Mouse (Mus musculus) heart, adult 9 months (tissue): ENCODE results near the gene Chst2.
A peak's percentile ranks its signal among the peaks of the same experiment; 100 is the strongest.

Experiments used
- DNase-seq, 2 experiments: peaks; one replicate each; pipeline ENCODE4 v3.0.0; 2022; ENCODE audit warnings: low spot score in 2 of 2

Gene Chst2

DNA sequence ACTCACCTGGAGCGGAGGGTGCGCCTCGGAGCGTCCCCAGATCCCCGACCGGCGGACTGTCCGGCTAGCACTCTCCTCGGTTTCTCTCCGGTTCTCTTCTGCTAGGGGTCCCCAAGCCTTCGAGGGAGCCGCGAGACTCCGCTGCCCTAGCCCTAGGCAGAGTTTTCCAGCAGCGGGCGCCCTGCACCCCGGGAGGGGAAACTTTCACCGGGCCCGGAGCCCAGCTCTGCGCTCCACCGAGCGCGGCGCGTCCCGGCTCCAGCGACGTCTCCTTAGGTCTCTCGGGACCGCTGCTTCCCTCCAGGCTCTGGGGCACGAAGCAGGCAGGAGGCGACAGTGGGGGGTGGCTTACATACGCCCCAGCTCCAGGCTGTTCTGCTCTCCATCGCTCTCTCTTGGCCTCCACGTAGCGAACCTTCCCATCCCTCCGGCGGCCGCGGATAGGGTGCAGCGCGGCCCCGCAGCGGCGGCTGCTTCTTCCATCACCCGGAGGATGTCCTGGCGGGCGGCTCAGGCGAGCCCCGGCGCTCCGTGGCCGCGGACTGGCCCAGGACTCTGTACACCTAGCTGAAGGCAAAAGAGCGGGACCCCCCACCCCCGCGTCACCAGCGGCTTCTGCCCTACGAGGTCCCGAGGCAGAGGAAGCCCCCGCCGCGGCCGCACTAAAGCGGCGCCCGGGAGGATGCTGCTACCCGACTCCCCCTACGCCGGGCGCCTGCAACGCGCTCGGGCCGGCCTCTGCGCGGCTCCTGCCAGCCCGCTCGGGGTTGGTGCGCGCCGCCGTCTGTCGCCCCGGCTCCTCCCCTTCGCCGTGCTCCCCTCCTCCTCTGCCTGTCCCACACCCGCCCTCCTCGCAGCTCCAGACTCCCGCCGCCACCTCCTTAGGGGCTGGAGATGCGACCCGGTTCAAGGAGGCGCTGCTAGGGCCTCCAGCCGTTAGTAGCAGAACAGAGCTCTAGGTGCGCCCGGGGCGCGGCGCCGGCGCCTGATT lies at the start of gene Chst2:
Gene Chst2 (minus strand): TSS at position 152 of the 991 bp plus-strand sequence.
- DNase-seq: peak; percentile 84 to 85

DNA sequence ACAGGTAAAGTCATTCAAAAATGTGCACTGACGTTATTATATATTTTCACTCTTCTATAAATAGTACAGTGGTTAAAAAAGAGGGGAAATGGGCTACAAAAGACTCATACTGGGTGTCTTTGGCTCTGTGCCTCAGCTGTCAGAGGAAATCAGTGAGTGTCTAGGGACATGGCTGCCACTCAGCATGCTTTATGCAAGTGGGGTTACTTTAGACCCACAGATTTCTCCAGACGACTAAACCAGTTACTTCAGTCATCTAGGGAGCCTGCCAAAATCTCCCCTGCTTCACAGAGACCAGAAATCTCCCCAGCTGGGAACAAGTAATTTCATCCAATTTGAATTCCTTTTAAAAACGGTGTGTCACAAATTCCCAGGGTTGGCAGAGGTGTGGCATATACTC lies 45.4 kb upstream of the Chst2 start:
- DNase-seq: no peak

DNA sequence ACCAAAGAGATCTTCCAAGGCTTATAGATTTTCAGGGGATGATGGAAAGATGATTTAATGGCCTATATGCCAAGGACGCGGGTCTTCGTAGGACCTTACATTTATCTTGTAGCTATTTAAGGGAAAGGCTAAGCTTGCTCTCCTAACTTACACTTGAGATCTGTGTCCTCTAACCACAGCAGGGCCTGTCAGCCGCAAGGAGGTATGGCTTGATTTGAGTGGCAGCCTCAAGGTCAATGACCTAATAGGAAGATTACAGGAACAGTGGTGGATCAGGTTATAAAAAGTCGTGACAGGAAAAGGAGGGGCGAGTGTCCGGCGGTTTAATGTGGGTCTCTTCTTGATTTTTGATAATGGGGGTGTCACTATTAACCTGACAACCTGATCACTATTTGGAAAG lies 44.1 kb upstream of the Chst2 start:
- DNase-seq: peak in 1 of 2 experiments; percentile 12

DNA sequence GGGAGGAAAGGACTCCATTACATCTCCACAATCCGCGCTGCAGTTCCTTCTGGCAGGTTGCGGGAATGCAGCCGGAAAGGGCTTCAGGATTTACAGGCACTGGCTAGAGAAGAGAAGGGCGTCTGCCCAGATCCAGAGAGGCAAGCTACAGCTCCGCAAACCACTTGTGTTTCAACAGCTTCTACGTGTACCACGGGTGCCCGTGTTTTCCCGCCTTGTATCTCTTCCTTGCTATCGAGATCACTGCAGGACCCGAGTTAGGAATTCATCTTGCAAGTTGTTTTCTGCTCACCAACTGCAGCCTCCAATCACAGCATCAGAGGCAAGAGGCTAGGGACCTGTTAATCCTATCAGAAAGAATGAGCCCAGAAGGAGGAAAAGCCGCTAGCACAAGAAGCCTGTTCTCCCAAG lies 35.8 kb upstream of the Chst2 start:
- DNase-seq: no peak

DNA sequence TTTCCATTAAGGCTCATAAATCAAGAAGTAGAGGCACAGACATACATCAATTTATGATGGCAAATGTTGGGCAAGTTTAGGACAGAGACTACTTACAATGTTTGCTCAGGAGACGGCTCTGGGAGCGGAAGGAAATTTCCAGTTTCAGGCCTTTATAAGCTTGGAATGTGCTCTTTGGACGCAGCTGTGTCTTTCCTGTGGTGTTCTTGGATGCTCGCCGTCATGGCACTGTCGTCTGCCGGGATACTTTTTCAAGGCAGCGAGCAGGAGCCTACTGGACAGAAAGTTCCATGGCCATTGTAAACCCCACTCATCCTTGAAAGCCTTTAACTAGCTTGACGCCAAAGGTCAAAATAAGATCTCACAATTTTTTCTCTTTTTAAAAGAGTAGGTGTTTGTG lies 31.4 kb upstream of the Chst2 start:
- no peak for DNase-seq

DNA sequence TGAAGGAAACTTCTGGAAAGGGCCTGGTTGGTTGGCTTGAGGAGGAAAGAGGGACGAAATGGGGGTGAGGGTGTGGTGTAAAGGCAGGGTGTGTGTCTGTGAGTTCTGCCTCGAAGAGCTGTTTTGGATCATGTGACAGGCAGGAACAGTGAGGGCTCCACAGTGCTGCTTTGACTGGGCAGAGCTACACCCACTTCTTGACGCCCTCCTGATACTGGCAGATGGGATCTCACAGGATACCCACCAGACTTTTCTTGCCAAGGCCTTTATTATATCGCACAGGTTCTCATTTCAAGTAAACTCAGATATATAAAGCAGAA lies 29.7 kb upstream of the Chst2 start:
- no peak for DNase-seq

DNA sequence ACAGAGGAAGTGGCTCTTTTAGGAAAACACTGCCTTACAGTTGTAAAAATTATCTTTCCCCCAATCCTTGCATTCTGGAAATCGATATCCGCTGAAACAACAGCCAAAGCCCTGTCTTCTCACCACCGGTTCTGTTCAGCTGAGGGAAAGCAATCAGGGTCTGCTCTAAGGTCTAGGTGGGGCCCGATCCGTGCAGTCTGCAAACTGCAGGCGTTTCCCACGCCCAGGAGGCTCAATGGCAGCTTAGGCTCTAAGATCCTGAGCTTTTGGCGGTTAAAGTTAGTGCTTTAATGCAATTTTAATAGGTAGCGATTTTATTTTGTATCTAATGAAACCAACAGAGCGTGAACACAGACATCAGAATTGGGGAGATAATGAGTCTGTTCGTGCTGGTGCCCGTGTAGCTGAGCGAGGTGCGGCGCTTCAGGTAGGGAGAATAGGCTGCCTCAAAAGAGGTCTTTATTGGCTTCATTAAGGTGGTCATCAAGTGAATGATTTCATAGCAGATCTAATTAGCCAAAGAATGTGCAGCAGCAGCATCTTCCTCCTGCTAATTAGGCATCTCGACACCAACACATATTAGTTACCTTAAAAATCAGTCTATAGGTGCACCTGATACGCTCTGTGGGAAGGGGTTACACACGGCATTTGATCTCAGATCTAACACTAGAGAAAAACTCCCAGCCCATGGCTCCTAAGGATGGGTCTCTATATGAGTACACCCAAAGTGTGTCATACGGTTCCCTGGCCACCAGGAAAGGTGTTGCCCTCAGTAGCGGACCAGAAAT lies 29.2 kb upstream of the Chst2 start:
- no peak for DNase-seq

DNA sequence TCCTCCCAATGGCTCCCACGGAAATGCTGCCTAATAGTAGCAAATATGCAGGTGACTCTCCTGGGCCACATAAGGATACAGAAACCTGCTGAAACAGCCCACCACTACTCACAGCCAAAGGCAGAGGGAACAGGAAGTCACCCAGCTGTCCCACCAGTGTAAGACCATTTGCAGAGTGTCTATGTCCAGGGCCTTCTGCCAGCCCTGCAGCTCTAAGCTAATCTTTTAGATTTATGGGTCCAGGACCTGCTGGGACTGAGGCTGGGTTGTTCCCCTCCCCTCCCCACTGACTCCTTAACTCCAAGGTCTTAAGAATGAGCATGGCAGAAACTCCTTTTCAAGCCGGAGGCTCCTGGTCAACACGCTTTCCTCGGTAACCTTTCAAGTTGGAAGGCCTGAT lies 21.8 kb upstream of the Chst2 start:
- DNase-seq: no peak

DNA sequence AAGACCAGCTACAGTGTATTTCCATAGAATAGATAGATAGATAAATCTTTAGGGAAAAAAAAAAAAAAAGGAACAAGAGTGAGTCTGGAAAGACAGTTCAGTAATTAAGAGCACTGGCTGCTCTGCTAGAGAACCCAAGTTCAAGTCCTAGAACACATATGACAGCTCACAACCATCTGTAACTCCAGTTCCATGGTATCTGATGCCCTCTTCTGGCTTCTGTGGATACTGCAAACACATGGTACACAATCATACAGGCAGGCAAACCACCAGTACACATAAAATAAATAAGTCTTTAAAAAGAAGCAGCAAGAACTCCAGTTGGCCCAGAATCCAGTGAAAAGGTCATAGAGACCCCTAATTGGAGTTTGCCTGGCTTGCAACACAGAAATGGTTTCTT lies 7.4 kb upstream of the Chst2 start:
- DNase-seq: no peak

DNA sequence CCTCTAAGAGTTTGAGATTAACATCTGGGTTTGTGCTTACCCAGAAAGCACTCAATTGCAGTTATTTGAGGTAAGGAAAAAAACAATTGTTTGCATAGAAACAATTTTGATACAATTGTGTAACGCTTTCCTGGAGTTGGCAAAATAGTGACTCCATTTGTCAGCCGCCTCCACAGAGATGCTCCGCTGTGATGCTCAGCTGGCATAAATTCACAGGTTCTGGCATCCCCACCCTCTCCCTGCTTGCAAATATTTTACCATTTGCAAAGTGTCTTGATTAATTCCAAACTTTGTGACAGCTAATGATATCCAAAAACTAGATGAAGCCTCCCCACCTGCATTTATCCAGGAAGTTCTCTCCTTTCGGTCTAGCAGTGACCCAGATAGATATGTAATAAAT lies 5.5 kb upstream of the Chst2 start:
- DNase-seq: no peak

DNA sequence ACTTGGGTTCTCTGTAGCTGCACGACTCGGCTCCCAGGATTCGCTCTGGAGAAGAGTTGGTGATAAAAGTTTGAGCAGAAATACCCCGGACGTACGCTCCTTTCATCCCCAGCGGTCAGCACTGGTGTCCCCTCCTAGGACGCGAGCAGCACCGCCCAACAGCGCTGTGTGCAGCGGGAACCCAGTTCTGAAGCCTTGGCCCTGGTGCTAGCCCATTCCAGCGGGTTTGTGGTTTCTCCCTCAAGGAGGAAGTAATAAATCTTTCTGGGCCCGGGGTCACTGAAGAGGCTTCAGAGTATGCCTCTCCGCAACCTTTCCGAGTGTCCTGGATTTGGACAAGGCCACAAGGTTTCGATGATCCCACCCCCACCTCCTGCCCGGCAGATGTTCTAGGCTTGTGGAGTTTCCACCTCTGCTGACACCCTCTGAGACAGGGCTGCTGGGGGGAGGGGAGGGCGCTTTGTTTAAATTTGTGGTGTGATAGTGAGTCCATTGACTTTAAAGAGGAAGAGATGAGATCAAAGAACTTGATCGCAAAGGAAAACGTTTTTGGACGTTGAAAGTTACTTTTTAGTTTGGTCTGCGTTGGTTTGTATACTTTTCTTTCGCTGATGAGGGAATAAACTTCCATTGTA lies 1.2 kb upstream of the Chst2 start:
- peak in 1 of 2 experiments; percentile 18 for DNase-seq

DNA sequence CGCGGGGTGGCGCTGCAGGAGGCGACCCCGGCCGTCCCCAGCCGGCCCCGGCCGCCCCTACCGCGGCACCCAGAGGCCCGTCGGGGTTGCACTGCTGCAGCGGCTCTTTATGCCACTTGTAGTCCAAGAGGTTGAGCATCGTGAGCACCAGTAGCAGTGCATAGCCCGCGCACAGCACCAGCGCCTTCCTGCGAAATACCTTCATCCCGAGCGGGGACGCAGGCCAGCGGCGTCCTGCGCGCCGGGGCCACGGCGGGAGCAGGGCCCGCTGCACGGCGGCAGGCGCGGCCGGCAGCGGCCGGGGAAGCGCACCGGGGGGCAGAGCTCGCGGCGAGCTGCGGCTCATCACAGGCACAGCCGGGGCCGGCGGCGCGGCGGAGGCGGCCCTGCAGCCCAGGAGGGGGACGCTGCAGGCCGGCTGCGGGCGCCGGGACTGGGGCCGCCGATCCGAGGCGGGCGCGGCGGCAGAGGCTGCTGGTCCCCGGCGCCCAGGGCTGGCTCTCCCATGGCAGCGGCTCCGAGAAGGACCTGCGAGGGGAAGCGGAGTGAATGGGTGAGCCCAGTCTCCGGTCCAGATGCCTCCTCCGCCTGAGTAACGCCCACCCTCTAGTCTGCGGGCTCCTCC lies 464 bp downstream of the Chst2 start:
- peak in 1 of 2 experiments; percentile 5 for DNase-seq

DNA sequence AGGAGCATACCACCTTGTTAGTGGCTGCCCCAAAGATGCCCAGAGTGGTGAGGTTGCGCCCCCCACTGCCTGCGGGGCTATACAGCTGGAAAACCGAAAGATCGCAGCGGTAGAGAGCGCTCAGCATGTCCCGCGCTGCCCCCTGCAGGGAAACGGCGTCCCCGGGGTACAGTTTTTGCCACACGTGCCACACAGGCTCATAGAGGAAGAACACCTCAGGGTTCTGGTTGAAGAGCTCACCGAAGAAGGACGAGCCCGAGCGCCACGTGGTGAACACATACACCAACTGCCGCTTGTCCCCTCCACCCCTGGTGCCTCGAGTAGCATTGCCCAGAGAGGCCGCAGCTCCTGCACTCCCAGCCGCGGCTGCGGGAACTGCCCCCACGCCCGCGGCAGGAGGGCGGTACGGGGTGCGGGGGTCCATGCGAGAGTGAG lies 994 bp downstream of the Chst2 start:
- DNase-seq: peak; percentile 18 to 33

DNA sequence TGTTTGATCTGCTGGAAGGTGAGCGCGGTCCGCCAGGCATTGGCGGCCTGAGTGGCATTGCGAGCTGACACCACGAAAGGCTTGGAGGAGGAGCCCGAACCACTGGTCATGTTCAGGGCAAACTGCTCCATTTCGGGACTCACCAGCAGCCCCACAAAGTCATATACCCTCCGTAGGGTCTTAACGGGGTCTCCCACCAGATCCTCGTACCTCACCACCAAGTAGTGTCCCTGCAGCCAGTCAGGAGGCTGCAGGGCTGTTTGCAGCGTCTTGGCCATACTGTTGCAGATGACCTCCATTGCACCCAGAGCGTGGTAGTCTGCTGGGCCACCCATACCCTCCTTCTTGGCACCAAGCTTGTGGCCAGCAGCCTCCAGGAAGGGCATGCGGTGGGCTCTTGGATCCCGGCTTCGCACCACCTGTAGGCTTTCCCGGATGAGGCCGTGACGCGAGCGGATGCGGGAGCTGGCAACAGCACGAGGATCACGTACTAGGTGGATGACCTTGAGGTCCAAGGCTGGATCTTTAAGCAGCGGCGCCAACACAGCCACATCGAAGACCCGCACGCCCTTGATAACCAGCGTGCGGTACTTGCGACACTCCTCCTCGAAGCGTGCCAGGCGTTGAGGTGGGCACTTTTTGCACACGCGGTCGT lies 1.6 kb downstream of the Chst2 start:
- no peak for DNase-seq

DNA sequence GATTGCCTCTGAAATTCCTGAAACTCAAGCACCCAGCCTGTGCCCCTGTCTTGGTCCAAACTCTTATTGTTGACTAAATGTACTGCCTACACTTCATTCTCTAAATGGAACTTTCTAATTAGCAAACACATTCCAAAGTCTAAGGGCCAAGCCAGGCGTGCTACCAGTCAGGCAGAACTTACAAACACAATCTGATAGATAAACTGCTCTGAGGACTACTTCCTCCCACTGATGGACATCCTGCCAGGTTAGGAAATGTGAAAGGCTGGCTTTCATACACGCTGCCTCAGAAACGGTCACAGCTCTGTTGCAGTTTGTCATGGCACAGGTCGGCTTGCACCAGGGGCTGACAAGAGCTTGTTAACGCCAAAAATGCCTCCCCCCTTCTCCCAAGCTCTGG lies 4.8 kb downstream of the Chst2 start:
- DNase-seq: no peak

DNA sequence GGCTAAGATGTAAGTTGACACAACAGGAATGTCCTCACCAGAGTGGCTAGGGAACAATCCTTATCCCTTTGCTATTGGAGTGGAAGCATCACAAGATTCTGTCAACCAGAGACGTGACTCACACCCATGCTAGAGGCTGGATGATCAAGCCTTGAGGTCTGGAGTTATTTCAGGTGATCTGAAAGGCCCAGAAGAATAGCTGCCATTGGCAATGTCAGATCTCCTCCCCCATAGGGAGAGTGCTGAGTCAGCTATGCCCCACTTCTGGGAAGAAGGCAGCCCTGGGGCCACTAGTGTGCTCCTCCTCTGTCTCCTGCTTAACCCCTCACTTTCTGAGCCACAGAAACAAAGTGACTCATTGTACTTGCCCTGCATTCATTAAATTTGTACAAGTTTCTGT lies 14.5 kb downstream of the Chst2 start:
- no peak for DNase-seq

DNA sequence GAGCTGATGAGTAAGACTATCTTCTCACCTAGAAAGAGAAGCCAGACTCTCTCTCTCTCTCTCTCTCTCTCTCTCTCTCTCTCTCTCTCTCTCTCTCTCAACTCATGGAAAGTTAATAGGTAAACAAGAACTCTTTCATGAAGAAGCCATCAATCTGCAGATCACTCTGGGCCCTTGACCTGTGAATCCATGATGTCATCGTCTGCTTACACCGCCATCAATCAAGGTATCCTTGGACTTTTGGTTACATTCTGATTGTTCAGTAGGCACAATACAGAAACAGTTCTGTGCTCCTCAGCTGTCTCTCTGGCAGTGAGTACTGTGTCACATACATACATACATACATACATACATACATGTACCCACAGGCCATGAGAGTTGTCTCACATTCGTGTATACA lies 16.6 kb downstream of the Chst2 start:
- DNase-seq: no peak

DNA sequence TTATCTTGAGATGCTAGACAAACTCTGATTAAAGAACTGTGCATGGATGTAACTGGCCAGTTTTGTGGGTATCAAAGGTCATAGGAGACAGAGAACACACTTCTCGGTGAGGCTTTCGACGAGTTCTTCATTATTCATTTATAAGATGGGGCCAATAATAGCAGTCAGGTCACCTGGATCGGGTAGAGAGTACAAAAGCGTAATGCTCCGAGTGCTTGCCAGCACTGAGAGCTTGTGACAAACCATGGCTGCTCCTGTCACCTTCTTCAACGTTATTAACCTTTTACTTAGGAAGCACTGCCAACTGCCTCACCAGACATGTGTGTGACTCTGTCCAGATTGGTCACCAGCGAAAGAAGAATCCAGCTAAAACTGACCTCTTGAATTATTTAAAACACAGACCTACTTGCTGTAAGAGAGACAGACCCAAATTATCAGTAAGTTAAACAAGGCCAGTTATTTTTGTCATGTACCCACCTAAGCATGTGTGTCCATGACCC lies 18.6 kb downstream of the Chst2 start:
- DNase-seq: peak in 1 of 2 experiments; percentile 9

DNA sequence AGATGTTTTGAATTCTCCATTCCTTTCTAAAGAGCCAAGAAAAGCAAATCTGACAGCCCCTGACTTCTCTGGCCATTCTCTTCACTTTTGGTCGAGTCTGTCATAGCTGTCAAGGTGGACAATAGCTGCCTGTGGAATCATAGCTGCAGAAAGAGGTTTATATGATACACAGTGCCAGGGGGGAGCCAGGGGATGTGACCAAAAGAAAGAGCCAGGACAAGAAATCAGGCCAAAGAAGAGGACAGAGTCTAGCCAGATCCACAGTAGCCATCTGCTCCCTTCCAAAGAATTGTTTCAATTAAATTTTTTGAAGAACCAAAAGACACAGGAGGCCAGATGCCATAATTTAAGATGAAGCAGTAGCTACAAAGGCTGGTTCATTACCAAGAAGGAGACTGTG lies 30.6 kb downstream of the Chst2 start:
- DNase-seq: no peak

DNA sequence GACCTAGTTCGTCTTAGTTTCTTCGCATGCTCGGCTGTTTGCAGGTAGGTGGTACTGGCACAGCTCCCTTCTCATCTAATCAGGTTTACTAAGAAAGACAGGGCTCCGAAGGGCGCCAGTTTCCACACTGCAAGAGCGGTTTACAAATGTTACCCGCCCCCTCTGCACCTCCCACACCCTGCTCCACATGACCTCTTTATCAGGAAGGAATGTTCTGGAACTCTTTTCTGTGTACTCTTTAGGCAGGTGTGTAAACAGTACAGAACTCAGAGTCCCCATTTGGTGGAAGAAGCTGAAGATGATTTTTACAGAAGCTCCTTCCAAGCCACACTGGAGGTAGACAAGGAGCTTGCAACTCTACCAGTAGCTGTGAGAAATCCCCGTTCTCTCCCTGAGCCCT lies 31.2 kb downstream of the Chst2 start:
- no peak for DNase-seq

DNA sequence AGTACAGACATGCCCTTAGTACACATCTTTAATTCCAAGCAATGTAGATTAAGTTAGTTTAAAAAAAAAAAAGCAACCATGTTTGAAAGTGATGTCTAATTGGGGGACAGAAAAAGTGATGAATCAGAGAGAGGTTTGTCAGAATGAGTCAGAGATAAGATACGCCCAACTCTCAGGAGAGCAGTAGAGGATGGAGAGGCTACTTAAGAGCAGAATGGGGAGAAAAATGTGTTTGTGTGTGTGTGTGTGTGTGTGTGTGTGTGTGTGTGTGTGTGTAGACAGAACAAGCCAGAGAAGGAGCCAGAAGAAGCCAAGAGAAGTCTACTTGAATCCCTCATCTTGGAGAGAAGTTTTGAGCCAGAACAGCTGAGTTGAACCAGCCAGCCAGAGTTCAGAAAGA lies 32.8 kb downstream of the Chst2 start:
- no peak for DNase-seq
